Mouse (Mus musculus): ENCODE results near the gene Clk2. TPM values are rescaled to one million over a fixed set of nuclear protein-coding genes. Genes with fewer than 3 reads are reported as not detected.

Gene Clk2
- 152 and 155 TPM in 2 replicates for polyA plus RNA-seq (2012; rRNA removed)
- 26.5 and 34.2 TPM in 2 replicates for polyA plus RNA-seq (2014; fragmentation: Nextera tagmentation; extraction: Ambion mirVana)

DNA sequence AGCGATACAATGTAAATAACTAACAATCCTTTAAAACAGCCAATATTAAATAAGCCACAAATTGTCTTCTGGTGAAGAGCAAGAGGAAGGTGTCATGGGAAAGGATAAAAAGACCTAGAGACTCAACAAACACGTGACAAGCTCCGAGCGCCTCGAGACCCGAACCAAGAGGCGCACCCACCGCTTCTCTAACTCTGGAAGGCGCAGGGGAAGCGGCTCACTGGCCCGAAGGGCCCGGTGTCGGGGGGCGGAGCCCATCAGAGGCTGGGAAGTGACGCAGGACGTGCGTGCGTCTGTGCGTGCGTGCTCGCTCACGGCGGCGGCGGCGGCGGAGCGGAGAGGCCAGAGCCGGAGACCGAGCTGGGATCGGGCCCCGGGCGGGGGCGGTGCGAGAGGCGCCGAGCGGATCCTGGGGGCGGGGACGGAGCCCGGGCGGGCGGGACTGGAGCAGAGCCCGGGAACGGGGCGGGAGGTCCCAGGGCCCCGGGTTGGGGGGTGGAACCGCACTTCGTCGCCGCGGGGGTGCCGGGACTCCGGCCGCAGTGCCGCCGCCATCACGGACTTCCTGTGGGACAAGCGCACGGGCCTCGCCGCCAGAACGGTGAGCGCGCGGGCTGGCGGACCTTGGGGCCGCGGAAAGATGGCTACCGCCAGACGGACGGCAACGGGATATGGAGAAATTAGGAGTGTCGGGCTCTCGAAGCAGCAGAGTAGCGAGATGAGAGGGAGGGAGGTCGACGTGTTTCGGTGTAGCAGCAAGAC lies at the start of gene Clk2:
TSS of gene Clk2 (plus strand) at position 290 of the 762 bp plus-strand sequence.
- ATAC-seq (ENCODE audit: low FRiP score, low read depth) (peak; percentile 97), DNase-seq (ENCODE audit: low spot score) (peak; percentile 89)
- peak; percentile 72; the same call in 1 of the 2 replicates for TF ChIP-seq POLR2A (IDR thresholded peaks at IDR 0.05; ENCODE audit: borderline replicate concordance, extremely low read depth, insufficient read depth, insufficient read length)
- under 1% methylated on average over 74 of the region's 79 CpGs for WGBS
- no peaks in the 10 kb centered on the region for H3K27me3 ChIP-seq (ENCODE audit: control insufficient read depth, insufficient read depth, low read length)
- peaks cover 34% of the 10 kb centered on the region for H3K36me3 ChIP-seq (ENCODE audit: control insufficient read depth, insufficient read depth, low read length)
- H3K4me1 ChIP-seq (ENCODE audit: control insufficient read depth, insufficient read depth, low read length): peaks cover 13% of the 10 kb centered on the region
- H3K9ac ChIP-seq (ENCODE audit: low read depth, low read length, severe bottlenecking): peak within 1 kb of the TSS; percentile 96
- peak within 1 kb of the TSS; percentile 81 for H3K4me3 ChIP-seq (replicated peaks; ENCODE audit: low read length)
- H3K27ac ChIP-seq (replicated peaks; ENCODE audit: low read depth, low read length): peak within 1 kb of the TSS; percentile 97
- H3K4me2 ChIP-seq (replicated peaks; ENCODE audit: low read depth, low read length, severe bottlenecking): peak within 1 kb of the TSS; percentile 47
- H3K9me3 ChIP-seq (ENCODE audit: control insufficient read depth, low read length): no peaks in the 10 kb centered on the region

DNA sequence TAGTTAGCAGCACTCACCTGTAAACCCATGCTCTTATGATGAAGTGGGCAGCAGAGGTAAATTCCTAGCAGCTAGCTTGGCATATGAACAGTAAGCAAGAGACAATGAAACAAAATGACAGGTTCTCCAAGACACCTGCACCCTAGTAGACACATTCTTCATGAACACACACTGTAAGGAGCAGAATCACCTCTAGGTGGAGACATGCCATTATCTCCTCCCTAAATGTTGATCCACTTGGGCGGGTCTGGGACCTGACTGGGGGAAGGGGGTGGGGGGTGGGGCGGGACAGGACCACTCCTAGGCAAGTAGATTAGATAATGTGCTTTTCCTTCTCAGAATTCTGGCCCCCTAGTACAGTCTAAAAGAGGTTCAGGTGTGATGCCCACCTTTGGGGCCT lies 49.1 kb upstream of the Clk2 start:
- peak; percentile 23 for DNase-seq (ENCODE audit: low spot score)
- no peak overlapping the region for H3K9ac ChIP-seq (ENCODE audit: low read depth, low read length, severe bottlenecking)
- H3K27ac ChIP-seq (replicated peaks; ENCODE audit: low read depth, low read length): no peak overlapping the region
- no peaks in the 10 kb centered on the region for H3K4me1 ChIP-seq (ENCODE audit: control insufficient read depth, insufficient read depth, low read length)
- H3K4me3 ChIP-seq (replicated peaks; ENCODE audit: low read length): no peak overlapping the region
- TF ChIP-seq POLR2A (IDR thresholded peaks at IDR 0.05; ENCODE audit: borderline replicate concordance, extremely low read depth, insufficient read depth, insufficient read length): no peak
- no peaks in the 10 kb centered on the region for H3K27me3 ChIP-seq (ENCODE audit: control insufficient read depth, insufficient read depth, low read length)
- WGBS: 0% methylated on average over 2 of the region's 2 CpGs
- H3K36me3 ChIP-seq (ENCODE audit: control insufficient read depth, insufficient read depth, low read length): no peaks in the 10 kb centered on the region
- no peak overlapping the region for H3K4me2 ChIP-seq (replicated peaks; ENCODE audit: low read depth, low read length, severe bottlenecking)
- no peaks in the 10 kb centered on the region for H3K9me3 ChIP-seq (ENCODE audit: control insufficient read depth, low read length)
- ATAC-seq (ENCODE audit: low FRiP score, low read depth): no peak

- 83% methylated on average over 2 of the region's 2 CpGs for WGBS
- Histone ChIP-seq H3K4me2 (replicated peaks; ENCODE audit: low read depth, low read length, severe bottlenecking) (no peak overlapping the region), H3K9me3 (ENCODE audit: control insufficient read depth, low read length) (no peaks in the 10 kb centered on the region), H3K27me3 (ENCODE audit: control insufficient read depth, insufficient read depth, low read length) (no peaks in the 10 kb centered on the region), H3K36me3 (ENCODE audit: control insufficient read depth, insufficient read depth, low read length) (no peaks in the 10 kb centered on the region), H3K4me3 (replicated peaks; ENCODE audit: low read length) (no peak overlapping the region), H3K27ac (replicated peaks; ENCODE audit: low read depth, low read length) (no peak overlapping the region), H3K9ac (ENCODE audit: low read depth, low read length, severe bottlenecking) (no peak overlapping the region), H3K4me1 (ENCODE audit: control insufficient read depth, insufficient read depth, low read length) (no peaks in the 10 kb centered on the region)
- ATAC-seq (ENCODE audit: low FRiP score, low read depth) (no peak), DNase-seq (ENCODE audit: low spot score) (no peak)
- TF ChIP-seq POLR2A (IDR thresholded peaks at IDR 0.05; ENCODE audit: borderline replicate concordance, extremely low read depth, insufficient read depth, insufficient read length): no peak
Observed at GRCm38 (mm10) chr3:89123313-89123712, 41.3 kb upstream of the Clk2 start.

GRCm38 (mm10) chr3:89124241-89124640 lies 40.4 kb upstream of the Clk2 start:
- H3K9ac ChIP-seq (ENCODE audit: low read depth, low read length, severe bottlenecking): no peak overlapping the region
- DNase-seq (ENCODE audit: low spot score) (no peak), ATAC-seq (ENCODE audit: low FRiP score, low read depth) (no peak)
- no peaks in the 10 kb centered on the region for H3K9me3 ChIP-seq (ENCODE audit: control insufficient read depth, low read length)
- no peaks in the 10 kb centered on the region for H3K4me1 ChIP-seq (ENCODE audit: control insufficient read depth, insufficient read depth, low read length)
- TF ChIP-seq POLR2A (IDR thresholded peaks at IDR 0.05; ENCODE audit: borderline replicate concordance, extremely low read depth, insufficient read depth, insufficient read length): no peak
- H3K36me3 ChIP-seq (ENCODE audit: control insufficient read depth, insufficient read depth, low read length): no peaks in the 10 kb centered on the region
- WGBS: 75% methylated on average over 3 of the region's 3 CpGs
- no peak overlapping the region for H3K27ac ChIP-seq (replicated peaks; ENCODE audit: low read depth, low read length)
- no peak overlapping the region for H3K4me2 ChIP-seq (replicated peaks; ENCODE audit: low read depth, low read length, severe bottlenecking)
- H3K27me3 ChIP-seq (ENCODE audit: control insufficient read depth, insufficient read depth, low read length): no peaks in the 10 kb centered on the region
- no peak overlapping the region for H3K4me3 ChIP-seq (replicated peaks; ENCODE audit: low read length)

DNA sequence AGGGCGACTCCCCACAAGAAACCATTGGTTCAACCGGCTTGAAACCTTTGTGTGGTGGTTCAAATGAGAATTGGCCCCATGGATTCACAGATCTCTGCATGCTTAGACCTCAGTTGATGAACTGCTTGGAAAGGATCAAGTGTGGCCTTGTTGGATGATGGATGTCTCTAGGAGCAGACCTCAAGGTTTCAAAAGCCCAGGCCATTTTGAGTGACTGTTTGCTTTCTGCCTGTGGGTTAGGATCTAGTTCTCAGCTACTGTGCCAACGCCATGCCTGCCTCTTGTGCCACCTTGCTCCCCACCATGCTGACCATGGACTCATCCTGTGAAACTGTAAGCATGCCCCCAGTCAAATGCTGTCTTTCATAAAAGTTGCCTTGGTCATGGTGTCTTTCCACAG lies 38.6 kb upstream of the Clk2 start:
- ATAC-seq (ENCODE audit: low FRiP score, low read depth): no peak
- H3K36me3 ChIP-seq (ENCODE audit: control insufficient read depth, insufficient read depth, low read length): no peaks in the 10 kb centered on the region
- H3K27ac ChIP-seq (replicated peaks; ENCODE audit: low read depth, low read length): no peak overlapping the region
- WGBS: 89% methylated on average over 3 of the region's 3 CpGs
- DNase-seq (ENCODE audit: low spot score): no peak
- H3K27me3 ChIP-seq (ENCODE audit: control insufficient read depth, insufficient read depth, low read length): no peaks in the 10 kb centered on the region
- no peaks in the 10 kb centered on the region for H3K9me3 ChIP-seq (ENCODE audit: control insufficient read depth, low read length)
- H3K4me3 ChIP-seq (replicated peaks; ENCODE audit: low read length): no peak overlapping the region
- no peaks in the 10 kb centered on the region for H3K4me1 ChIP-seq (ENCODE audit: control insufficient read depth, insufficient read depth, low read length)
- no peak overlapping the region for H3K9ac ChIP-seq (ENCODE audit: low read depth, low read length, severe bottlenecking)
- no peak for TF ChIP-seq POLR2A (IDR thresholded peaks at IDR 0.05; ENCODE audit: borderline replicate concordance, extremely low read depth, insufficient read depth, insufficient read length)
- H3K4me2 ChIP-seq (replicated peaks; ENCODE audit: low read depth, low read length, severe bottlenecking): no peak overlapping the region
